Mouse (Mus musculus): Measurements from ENCODE around the gene Uck2.

GRCm38 (mm10) chr1:167274646-167275390, 10.3 kb downstream of the Uck2 start:
- TF ChIP-seq CTCF (IDR thresholded peaks at IDR 0.05; ENCODE audit: low read depth, low read length) (no peak), POLR2A (IDR thresholded peaks at IDR 0.05; ENCODE audit: insufficient read depth, low read length) (no peak)
